Mouse (Mus musculus) urinary bladder, adult 18-20 months (tissue): ENCODE results near the gene Dedd.
"Not testable (repeated sequence)": the region's sequence is repeated elsewhere in the genome, so short reads cannot be mapped to it uniquely, and the experiment has no call there.

Experiments used
- DNase-seq, 2 experiments: peaks; one replicate each; pipeline ENCODE4 v3.0.0; 2022; ENCODE audit warnings: low spot score in 2 of 2, mixed read lengths in 2 of 2

Dedd gene

DNA sequence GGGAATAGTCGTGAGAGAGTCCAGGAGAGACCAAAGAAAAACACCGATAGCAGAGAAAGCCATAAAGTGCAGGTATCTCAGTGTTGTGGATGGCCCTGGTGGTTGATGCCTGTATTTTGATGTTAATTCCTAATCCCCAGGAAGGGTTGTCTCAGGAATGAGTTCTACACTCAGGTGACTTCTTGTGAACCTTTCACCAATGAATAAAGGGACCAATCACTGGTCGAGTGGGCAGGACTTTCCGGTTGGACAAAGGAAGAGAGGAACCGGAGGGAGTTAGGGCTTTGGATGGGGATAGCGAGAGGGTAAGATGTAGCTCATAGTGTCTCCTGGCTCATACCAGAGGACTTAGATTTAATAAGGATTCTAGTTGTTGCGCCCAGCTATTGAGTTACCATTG is 9.2 kb upstream of the Dedd start:
- DNase-seq, result no peak

- DNase-seq, result no peak
These were observed 8.8 kb upstream of the Dedd start for GRCm38 (mm10) chr1:171320151-171320550.

DNA sequence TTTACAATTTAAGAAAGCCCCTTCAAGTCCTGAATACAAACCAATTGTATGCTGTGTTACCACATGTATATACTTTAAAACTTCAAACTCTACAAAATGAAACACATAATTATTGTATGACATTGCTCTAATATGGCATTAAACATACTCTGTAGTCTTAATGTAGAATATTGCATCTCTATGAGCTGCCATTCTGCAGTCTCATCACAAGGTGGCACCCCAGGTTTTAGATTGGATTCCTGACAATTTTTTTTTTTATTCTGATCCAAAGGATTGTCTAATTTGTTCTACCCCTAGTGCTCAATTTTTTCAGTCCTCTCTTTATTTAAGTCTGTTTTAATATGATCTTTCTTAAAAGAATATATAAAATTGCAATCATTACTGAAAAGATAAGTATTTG is 7.5 kb upstream of the Dedd start:
- DNase-seq, result no peak

GRCm38 (mm10) chr1:171322012-171322411 is 6.9 kb upstream of the Dedd start:
- DNase-seq, result no peak

DNA sequence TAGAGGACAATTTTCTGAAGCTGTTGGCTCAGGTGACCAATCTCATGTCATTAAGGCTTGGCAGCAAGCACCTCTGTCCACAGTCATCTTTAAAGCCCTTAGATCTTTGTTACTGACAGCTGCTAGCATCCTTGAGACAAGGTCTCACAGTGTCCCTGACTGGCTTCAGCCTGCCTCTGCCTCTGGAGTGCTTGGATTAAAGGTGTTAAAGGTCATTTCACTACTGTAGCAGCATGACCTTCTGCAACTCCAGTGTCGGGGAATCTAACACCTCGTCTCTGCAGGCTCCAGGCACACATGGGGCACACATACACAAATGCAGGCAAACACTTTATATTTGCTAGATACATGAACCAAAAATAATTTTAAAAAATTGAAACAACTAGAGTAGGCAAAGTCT is 3.4 kb upstream of the Dedd start:
- no peak for DNase-seq

- not testable (repeated sequence) for DNase-seq
These were observed 2.4 kb upstream of the Dedd start for GRCm38 (mm10) chr1:171326588-171326987.

GRCm38 (mm10) chr1:171328244-171328643 is 701 bp upstream of the Dedd start:
- no peak for DNase-seq

GRCm38 (mm10) chr1:171329433-171330215 is 679 bp downstream of the Dedd start:
- DNase-seq, result no peak

DNA sequence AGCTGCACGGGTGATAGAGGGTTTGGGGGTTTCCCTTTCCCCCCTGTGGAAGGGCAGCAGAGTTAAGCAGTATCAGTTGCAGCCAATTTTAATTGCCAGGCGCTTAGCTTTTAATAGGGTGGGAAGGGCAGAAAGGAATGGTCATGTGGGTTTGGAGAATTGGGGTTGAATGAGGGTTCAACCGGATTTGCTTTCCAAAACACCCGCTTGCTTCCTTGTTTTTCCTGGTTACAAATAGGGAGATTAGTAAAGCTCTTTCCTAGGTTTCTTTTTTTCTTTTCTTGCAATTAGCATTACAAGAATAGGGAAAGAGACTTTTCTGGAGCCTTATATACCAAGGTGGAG is 1.2 kb downstream of the Dedd start:
- no peak for DNase-seq

DNA sequence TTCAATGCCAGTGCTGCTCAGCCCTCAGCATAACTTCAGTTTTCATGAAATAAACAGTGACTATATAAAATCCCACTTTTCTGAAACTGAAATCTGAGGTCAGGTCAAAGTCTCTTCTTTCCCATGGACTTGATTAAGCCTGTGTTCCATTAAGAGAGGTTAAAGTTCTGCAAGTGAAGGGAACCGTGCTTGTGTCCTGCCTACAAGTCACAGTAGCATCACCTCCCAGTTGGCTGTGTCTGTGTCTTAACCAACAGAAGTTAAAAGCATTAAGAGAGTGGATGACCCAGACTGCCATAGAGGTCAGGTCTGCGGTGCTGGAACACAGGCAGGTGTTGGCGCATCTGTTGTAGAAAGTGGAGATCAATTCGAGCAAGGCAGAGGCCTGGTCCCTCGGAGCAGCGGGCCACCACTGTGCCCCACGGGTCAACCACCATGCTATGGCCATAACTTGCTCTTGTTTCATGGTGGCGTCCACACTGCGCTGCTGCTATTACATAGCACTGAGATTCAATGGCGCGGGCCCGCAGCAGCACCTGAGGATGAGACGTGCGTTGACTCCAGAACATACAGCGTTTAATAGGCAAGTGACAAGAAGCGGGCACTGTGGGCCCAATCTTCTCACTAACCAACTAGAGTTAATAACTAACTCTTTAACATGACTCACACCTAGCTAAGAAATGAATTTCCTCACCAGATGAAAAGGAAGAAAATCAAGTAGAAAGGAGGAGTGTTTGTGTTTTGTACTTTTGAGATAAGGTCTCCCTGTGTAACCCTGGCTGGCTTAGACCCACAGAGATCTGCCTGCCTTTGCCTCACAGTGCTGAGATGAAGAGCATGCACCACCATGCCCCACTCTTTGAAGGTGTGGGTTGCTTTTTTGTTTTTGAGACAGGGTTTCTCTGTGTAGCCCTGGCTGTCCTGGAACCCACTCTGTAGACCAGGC is 13.6 kb downstream of the Dedd start:
- no peak for DNase-seq

GRCm38 (mm10) chr1:171343922-171344677 is 15.2 kb downstream of the Dedd start:
- no peak for DNase-seq

- DNase-seq, result no peak
These were observed 15.8 kb downstream of the Dedd start for GRCm38 (mm10) chr1:171344715-171345114.

- peak; percentile 83 to 88 for DNase-seq
These were observed 16.5 kb downstream of the Dedd start, which contains the start of the genes Nit1 and Pfdn2 for GRCm38 (mm10) chr1:171345225-171346094. Gene Nit1 (minus strand): TSS chr1:171345646. Gene Pfdn2 (plus strand): TSS chr1:171345670.

GRCm38 (mm10) chr1:171346095-171346450 is 17.1 kb downstream of the Dedd start:
- DNase-seq, result no peak

GRCm38 (mm10) chr1:171348665-171349064 is 19.7 kb downstream of the Dedd start:
- no peak for DNase-seq

DNA sequence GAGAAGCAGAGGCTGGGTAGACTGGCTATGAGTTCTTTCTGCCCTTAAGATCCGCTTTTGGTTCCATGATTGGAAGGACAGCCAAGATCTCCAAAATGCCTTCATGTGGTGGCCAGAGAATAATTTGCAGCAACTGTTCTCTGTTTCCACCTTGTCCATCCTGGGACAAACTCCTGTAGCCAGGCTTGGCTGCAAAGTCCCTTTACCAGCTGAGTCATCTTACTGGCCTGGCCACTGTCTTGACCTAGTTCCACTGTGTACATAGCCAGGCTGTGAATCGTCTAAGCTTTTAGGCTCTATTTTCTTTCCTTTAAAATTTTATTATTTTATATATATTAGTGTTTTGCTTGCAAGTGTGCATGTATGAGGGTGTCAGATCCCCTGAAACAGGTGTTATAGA is 20.3 kb downstream of the Dedd start:
- no peak for DNase-seq

DNA sequence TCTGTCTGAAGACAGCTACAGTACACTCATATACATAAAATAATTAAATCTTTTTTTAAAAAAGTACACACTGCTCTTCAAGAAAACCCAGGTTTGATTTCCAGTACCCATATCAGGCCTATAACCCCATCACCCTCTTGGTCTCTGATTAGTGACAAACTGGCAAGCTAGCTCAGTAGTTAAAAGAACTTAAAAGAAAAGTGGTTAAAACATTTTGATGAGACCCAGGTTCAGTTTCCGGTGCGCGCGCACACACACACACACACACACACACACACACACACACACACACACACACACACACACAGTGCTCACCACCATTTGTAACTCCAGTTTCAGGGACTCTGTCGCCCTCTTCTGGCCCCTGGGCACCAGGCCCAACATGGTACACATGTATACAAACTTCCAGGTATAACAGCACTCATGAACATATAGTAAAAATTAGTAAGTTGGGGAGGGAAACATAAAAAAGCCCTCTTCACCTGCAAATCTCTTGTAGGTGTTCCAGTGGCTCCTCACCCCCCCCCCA is 26.9 kb downstream of the Dedd start:
- no peak for DNase-seq

DNA sequence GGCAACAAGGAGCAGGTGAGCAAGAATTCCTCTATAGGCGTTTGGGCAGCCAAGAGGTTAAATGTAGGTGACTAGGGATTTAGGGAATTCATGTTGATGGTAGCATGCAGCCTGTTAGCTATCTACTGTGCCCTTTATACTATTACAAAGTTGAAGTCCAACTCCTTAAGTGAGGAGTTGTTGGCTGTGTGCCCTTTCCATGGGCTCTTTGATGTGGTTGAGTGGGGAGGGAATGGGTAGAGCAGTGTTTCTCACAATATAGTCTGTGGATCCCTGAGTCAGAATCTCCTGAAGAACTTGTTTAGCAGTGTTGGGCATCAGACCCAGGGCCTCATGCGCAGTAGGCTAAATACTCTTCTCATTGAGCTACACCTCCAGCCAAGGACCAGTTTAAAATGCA is 27.9 kb downstream of the Dedd start:
- DNase-seq, result no peak

- no peak for DNase-seq
These were observed 29.5 kb downstream of the Dedd start for GRCm38 (mm10) chr1:171358421-171358820.

DNA sequence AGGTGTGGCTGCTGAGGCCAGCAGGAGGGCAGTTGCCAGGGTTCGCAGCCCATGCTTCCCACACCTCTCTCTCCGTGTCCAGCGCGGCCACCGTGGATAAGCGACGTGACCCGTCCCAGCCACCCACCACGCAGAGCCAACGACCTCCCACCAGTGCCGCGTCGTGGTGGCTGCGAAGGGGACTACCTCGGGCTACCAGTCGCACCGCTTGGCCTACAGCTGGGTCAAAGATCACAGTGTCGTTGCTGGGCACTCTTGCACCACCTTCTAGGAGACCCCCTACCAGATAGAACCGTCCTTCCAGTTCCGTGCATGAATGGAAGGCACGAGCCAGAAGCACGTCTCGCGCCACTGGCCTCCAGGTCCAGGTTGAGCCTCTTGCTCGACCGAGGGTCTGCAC is 31.3 kb downstream of the Dedd start:
- DNase-seq, result no peak

DNA sequence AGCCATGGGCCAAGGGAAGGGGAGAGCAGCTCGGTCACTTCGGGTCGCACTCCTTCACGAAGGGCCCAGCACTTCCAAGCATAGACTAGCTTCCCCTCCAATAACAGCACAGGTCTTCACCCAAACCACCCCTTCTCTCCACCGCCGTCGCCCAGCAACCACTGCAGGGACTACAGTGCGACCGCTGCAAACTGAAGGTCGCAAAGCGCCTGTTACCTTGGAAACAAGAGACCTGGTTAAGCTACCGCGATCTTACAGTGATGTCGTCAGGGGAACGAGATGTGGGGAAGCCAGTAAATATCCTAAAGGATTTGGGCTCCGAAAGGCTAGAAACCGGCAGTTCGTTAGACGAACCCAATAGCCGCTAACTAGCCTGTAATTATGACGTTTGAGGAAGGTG is 31.7 kb downstream of the Dedd start, which contains the start of gene Klhdc9:
Klhdc9 (minus strand) TSS at position 143 of the 400 bp plus-strand sequence.
- peak; percentile 57 to 68 for DNase-seq
